Mouse (Mus musculus): Measurements from ENCODE around the gene Prss22. TPM values are rescaled to one million over a fixed set of nuclear protein-coding genes. Genes with fewer than 3 reads are reported as not detected.

Gene Prss22
- polyA plus RNA-seq, 1 experiment, result 3.4 TPM

GRCm38 (mm10) chr17:24021375-24022199 lies 23.7 kb upstream of the Prss22 start:
- H3K4me1 ChIP-seq (ENCODE audit: control insufficient read depth), result peaks cover 16% of the 10 kb centered on the region
- no peaks in the 10 kb centered on the region for H3K9me3 ChIP-seq (ENCODE audit: control insufficient read depth, low read length)
- H3K36me3 ChIP-seq (ENCODE audit: control insufficient read depth), result no peaks in the 10 kb centered on the region
- H3K27me3 ChIP-seq (ENCODE audit: control insufficient read depth), result no peaks in the 10 kb centered on the region
- TF ChIP-seq TAL1 (IDR thresholded peaks at IDR 0.05; ENCODE audit: low read length) (no peak), GATA1 (IDR thresholded peaks at IDR 0.05; ENCODE audit: low read length) (no peak)
- no peak overlapping the region for H3K4me3 ChIP-seq (replicated peaks)

GRCm38 (mm10) chr17:24020696-24021095 lies 22.8 kb upstream of the Prss22 start:
- H3K4me1 ChIP-seq (ENCODE audit: control insufficient read depth), result peaks cover 16% of the 10 kb centered on the region
- no peaks in the 10 kb centered on the region for H3K27me3 ChIP-seq (ENCODE audit: control insufficient read depth)
- H3K9me3 ChIP-seq (ENCODE audit: control insufficient read depth, low read length), result no peaks in the 10 kb centered on the region
- no peaks in the 10 kb centered on the region for H3K36me3 ChIP-seq (ENCODE audit: control insufficient read depth)
- no peak overlapping the region for H3K4me3 ChIP-seq (replicated peaks)
- no peak for TF ChIP-seq GATA1 (IDR thresholded peaks at IDR 0.05; ENCODE audit: low read length)
- no peak for TF ChIP-seq TAL1 (IDR thresholded peaks at IDR 0.05; ENCODE audit: low read length)

GRCm38 (mm10) chr17:24015727-24016126 lies 17.8 kb upstream of the Prss22 start:
- no peak for TF ChIP-seq GATA1 (IDR thresholded peaks at IDR 0.05; ENCODE audit: low read length)
- no peak for TF ChIP-seq TAL1 (IDR thresholded peaks at IDR 0.05; ENCODE audit: low read length)
- H3K9me3 ChIP-seq (ENCODE audit: control insufficient read depth, low read length), result no peaks in the 10 kb centered on the region
- no peak overlapping the region for H3K4me3 ChIP-seq (replicated peaks)
- no peaks in the 10 kb centered on the region for H3K36me3 ChIP-seq (ENCODE audit: control insufficient read depth)
- H3K27me3 ChIP-seq (ENCODE audit: control insufficient read depth), result no peaks in the 10 kb centered on the region
- no peaks in the 10 kb centered on the region for H3K4me1 ChIP-seq (ENCODE audit: control insufficient read depth)

GRCm38 (mm10) chr17:24014433-24014965 lies 16.6 kb upstream of the Prss22 start:
- Histone ChIP-seq H3K9me3 (ENCODE audit: control insufficient read depth, low read length) (no peaks in the 10 kb centered on the region), H3K4me1 (ENCODE audit: control insufficient read depth) (no peaks in the 10 kb centered on the region), H3K27me3 (ENCODE audit: control insufficient read depth) (no peaks in the 10 kb centered on the region), H3K36me3 (ENCODE audit: control insufficient read depth) (no peaks in the 10 kb centered on the region), H3K4me3 (replicated peaks) (no peak overlapping the region)
- TF ChIP-seq GATA1 (IDR thresholded peaks at IDR 0.05; ENCODE audit: low read length), result no peak
- no peak for TF ChIP-seq TAL1 (IDR thresholded peaks at IDR 0.05; ENCODE audit: low read length)

GRCm38 (mm10) chr17:24012921-24013320 lies 15.0 kb upstream of the Prss22 start:
- H3K36me3 ChIP-seq (ENCODE audit: control insufficient read depth), result no peaks in the 10 kb centered on the region
- H3K4me3 ChIP-seq (replicated peaks), result no peak overlapping the region
- no peaks in the 10 kb centered on the region for H3K27me3 ChIP-seq (ENCODE audit: control insufficient read depth)
- no peak for TF ChIP-seq GATA1 (IDR thresholded peaks at IDR 0.05; ENCODE audit: low read length)
- TF ChIP-seq TAL1 (IDR thresholded peaks at IDR 0.05; ENCODE audit: low read length), result no peak
- no peaks in the 10 kb centered on the region for H3K9me3 ChIP-seq (ENCODE audit: control insufficient read depth, low read length)
- no peaks in the 10 kb centered on the region for H3K4me1 ChIP-seq (ENCODE audit: control insufficient read depth)

GRCm38 (mm10) chr17:24009617-24010016 lies 11.7 kb upstream of the Prss22 start:
- no peaks in the 10 kb centered on the region for H3K36me3 ChIP-seq (ENCODE audit: control insufficient read depth)
- TF ChIP-seq TAL1 (IDR thresholded peaks at IDR 0.05; ENCODE audit: low read length), result no peak
- no peak for TF ChIP-seq GATA1 (IDR thresholded peaks at IDR 0.05; ENCODE audit: low read length)

GRCm38 (mm10) chr17:24008105-24008504 lies 10.2 kb upstream of the Prss22 start:
- no peaks in the 10 kb centered on the region for H3K4me1 ChIP-seq (ENCODE audit: control insufficient read depth)
- no peaks in the 10 kb centered on the region for H3K36me3 ChIP-seq (ENCODE audit: control insufficient read depth)
- no peak for TF ChIP-seq GATA1 (IDR thresholded peaks at IDR 0.05; ENCODE audit: low read length)
- no peak for TF ChIP-seq TAL1 (IDR thresholded peaks at IDR 0.05; ENCODE audit: low read length)
- H3K27me3 ChIP-seq (ENCODE audit: control insufficient read depth), result no peaks in the 10 kb centered on the region
- no peaks in the 10 kb centered on the region for H3K9me3 ChIP-seq (ENCODE audit: control insufficient read depth, low read length)
- H3K4me3 ChIP-seq (replicated peaks), result no peak overlapping the region

More at GRCm38 (mm10) chr17:24009617-24010016, 11.7 kb upstream of the Prss22 start:
- no peaks in the 10 kb centered on the region for H3K27me3 ChIP-seq (ENCODE audit: control insufficient read depth)
- H3K4me1 ChIP-seq (ENCODE audit: control insufficient read depth), result no peaks in the 10 kb centered on the region
- no peaks in the 10 kb centered on the region for H3K9me3 ChIP-seq (ENCODE audit: control insufficient read depth, low read length)
- H3K4me3 ChIP-seq (replicated peaks), result no peak overlapping the region

GRCm38 (mm10) chr17:24007391-24007790 lies 9.5 kb upstream of the Prss22 start:
- H3K4me1 ChIP-seq (ENCODE audit: control insufficient read depth), result no peaks in the 10 kb centered on the region
- no peaks in the 10 kb centered on the region for H3K27me3 ChIP-seq (ENCODE audit: control insufficient read depth)
- H3K9me3 ChIP-seq (ENCODE audit: control insufficient read depth, low read length), result no peaks in the 10 kb centered on the region
- H3K36me3 ChIP-seq (ENCODE audit: control insufficient read depth), result no peaks in the 10 kb centered on the region
- TF ChIP-seq GATA1 (IDR thresholded peaks at IDR 0.05; ENCODE audit: low read length), result no peak
- TF ChIP-seq TAL1 (IDR thresholded peaks at IDR 0.05; ENCODE audit: low read length), result no peak
- no peak overlapping the region for H3K4me3 ChIP-seq (replicated peaks)

- Histone ChIP-seq H3K9me3 (ENCODE audit: control insufficient read depth, low read length) (no peaks in the 10 kb centered on the region), H3K36me3 (ENCODE audit: control insufficient read depth) (no peaks in the 10 kb centered on the region), H3K4me3 (replicated peaks) (no peak overlapping the region), H3K27me3 (ENCODE audit: control insufficient read depth) (no peaks in the 10 kb centered on the region), H3K4me1 (ENCODE audit: control insufficient read depth) (no peaks in the 10 kb centered on the region)
- TF ChIP-seq TAL1 (IDR thresholded peaks at IDR 0.05; ENCODE audit: low read length) (no peak), GATA1 (IDR thresholded peaks at IDR 0.05; ENCODE audit: low read length) (no peak)
These were observed 9.0 kb upstream of the Prss22 start for GRCm38 (mm10) chr17:24006930-24007329.
